Mouse (Mus musculus) kidney, embryonic 16.5 days (tissue): ENCODE results near the gene Gm2174. TPM values are rescaled to one million over a fixed set of nuclear protein-coding genes. Genes with fewer than 3 reads are reported as not detected.

Experiments
- ATAC-seq: fragments of 200-750 bp; cut with Nextera tagmentation; 2 replicates; pipeline ENCODE4 v1.8.0; 2017; ENCODE audit warnings: moderate TSS enrichment; ENCODE audit not compliant: low FRiP score, low TSS enrichment
- H3K27ac ChIP-seq: fragments of 300-500 bp; sonication (generic); 2 replicates; pipeline ENCODE4 v1.5.1; 2014; ENCODE audit warnings: low read length
- H3K27me3 ChIP-seq: fragments of 300-500 bp; sonication (generic); 2 replicates; pipeline ENCODE4 v1.6.1; 2014; ENCODE audit warnings: low read length, control low read depth, mixed read lengths; ENCODE audit not compliant: insufficient read depth
- H3K36me3 ChIP-seq: fragments of 300-500 bp; sonication (generic); 2 replicates; pipeline ENCODE4 v1.6.1; 2014; ENCODE audit warnings: low read length, control low read depth, mixed read lengths; ENCODE audit not compliant: insufficient read depth
- H3K4me1 ChIP-seq: fragments of 300-500 bp; sonication (generic); 2 replicates; pipeline ENCODE4 v1.6.1; 2014; ENCODE audit warnings: low read length, control low read depth, mixed read lengths; ENCODE audit not compliant: insufficient read depth
- H3K4me2 ChIP-seq: fragments of 300-500 bp; sonication (generic); replicated peaks from 2 replicates; pipeline ENCODE4 v1.6.1; 2014; ENCODE audit warnings: low read depth, low read length
- H3K4me3 ChIP-seq: fragments of 300-500 bp; sonication (generic); 2 replicates; pipeline ENCODE4 v1.5.1; 2014; ENCODE audit warnings: mild to moderate bottlenecking, low read length
- H3K9ac ChIP-seq: fragments of 300-500 bp; sonication (generic); replicated peaks from 2 replicates; pipeline ENCODE4 v1.6.1; 2014; ENCODE audit warnings: low read length
- H3K9me3 ChIP-seq: fragments of 300-500 bp; sonication (generic); 2 replicates; pipeline ENCODE4 v1.6.1; 2016; ENCODE audit warnings: low read length, control low read depth
- WGBS: fragments of 180-500 bp; shearing (Covaris S2); extraction: QIAGEN DNeasy Blood & Tissue Kit; methylation state at CpG from one replicate; pipeline ENCODE4 v1.1.7; 2014; 5-methylcytosine and 5-hydroxymethylcytosine counted together
- polyA plus RNA-seq: library from polyadenylated mRNA; unstranded; fragments of >200 nt; fragmentation: Nextera tagmentation; extraction: Ambion mirVana; gene quantifications from 2 replicates; pipeline ENCODE4 v1.2.1, GENCODE M21; 2015

Gene Gm2174
- polyA plus RNA-seq = 2.0 and 3.5 TPM in 2 replicates

DNA sequence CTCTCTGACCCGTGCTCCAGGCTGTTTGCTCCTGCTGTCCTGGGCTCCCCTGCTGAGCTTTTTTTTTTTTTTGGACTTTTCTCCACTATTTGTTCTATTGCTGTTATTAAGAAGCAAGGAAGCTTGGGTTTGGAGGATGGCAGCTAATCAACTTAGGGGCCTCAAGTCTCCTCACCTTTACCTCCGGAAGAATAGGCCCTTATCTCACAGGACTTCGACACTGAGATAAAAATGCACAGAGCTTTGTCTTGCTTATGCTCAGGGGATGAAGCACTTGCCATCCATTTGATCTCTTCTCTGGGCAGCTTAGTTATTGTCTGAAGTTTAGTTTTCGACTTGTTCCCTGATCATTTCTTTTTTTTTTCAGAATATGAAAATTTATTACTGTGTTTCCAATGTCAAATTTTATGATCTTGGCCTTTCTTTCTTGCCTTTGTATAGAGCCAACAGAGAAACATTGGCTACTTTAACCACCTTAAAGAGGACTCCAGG lies at the start of gene Gm2174:
TSS of gene Gm2174 (plus strand) at position 442 of the 492 bp plus-strand sequence.
- Histone ChIP-seq H3K4me3 (no peak within 1 kb of the TSS), H3K4me2 (no peak within 1 kb of the TSS), H3K9me3 (no peaks in the 10 kb centered on the region), H3K36me3 (no peaks in the 10 kb centered on the region), H3K4me1 (no peaks in the 10 kb centered on the region), H3K27me3 (no peaks in the 10 kb centered on the region), H3K27ac (no peak within 1 kb of the TSS), H3K9ac (no peak within 1 kb of the TSS)
- 77% methylated on average over 4 of the region's 4 CpGs for WGBS
- no peak for ATAC-seq

DNA sequence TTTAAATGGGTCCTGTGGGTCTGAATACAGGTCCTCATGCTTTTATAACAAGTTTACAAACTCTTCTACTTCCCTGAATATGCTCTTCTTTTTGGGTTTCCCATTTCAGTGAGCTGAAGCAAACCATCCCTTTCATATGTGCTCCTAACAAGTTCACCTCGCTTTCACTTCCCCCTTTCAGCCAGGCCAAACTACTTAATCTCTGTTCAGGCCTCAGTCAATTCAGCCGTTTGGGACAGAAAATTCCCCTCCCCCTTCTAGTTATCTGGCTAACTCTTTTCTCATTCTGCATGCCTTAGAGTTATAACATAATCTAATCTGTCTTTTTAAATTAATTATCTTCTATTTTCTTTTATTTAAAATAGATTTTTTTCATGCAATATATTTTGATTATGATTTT lies 43.1 kb upstream of the Gm2174 start:
- no peak for ATAC-seq
- WGBS = 31% methylated on average over 2 of the region's 2 CpGs
- Histone ChIP-seq H3K9me3 (no peaks in the 10 kb centered on the region), H3K4me3 (no peak overlapping the region), H3K4me1 (no peaks in the 10 kb centered on the region), H3K36me3 (no peaks in the 10 kb centered on the region), H3K9ac (no peak overlapping the region), H3K4me2 (no peak overlapping the region), H3K27me3 (no peaks in the 10 kb centered on the region), H3K27ac (no peak overlapping the region)

DNA sequence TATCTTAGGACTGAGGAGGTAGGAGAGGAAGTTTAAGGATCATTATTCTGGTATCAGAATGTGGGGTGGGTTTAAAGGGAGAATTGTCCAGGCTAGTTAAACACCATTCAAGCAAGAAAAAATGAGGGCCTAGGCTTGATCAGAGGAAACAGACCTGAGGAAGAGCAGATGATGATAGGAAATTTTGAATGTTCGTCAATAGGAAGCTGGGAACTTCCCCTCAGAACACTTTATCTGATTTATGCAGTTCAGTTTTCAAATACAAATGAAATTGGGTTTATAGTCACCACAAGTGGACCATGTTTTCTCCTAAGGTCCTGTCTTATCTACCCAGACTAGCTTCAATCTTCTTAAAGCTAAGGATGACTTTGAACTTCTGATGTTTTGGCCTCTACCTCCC lies 42.3 kb upstream of the Gm2174 start:
- H3K4me2 ChIP-seq = no peak overlapping the region
- ATAC-seq = no peak
- H3K4me3 ChIP-seq = no peak overlapping the region
- no peaks in the 10 kb centered on the region for H3K4me1 ChIP-seq
- WGBS = 63% methylated on average over 1 of the region's 1 CpGs
- H3K27ac ChIP-seq = no peak overlapping the region
- no peaks in the 10 kb centered on the region for H3K27me3 ChIP-seq
- no peak overlapping the region for H3K9ac ChIP-seq
- no peaks in the 10 kb centered on the region for H3K36me3 ChIP-seq
- no peaks in the 10 kb centered on the region for H3K9me3 ChIP-seq

DNA sequence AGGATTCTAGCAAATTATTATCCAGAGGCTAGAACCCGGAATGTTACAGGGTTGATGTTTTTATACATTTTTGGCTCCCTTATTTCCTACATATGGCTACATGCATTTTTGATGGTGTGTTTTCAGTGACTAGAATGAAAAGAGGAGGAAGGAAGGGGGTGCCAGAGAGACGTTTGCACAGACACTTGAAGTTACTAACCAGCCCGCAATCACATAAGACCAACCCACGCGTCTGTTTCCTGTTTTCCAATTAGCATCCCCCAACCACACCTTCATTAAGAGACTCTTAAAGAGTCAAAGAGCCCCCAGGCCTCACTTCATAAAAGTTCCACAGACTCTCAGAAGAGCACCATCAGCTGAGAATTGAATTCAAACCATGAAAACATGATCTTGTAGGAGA lies 41.6 kb upstream of the Gm2174 start:
- 62% methylated on average over 5 of the region's 5 CpGs for WGBS
- Histone ChIP-seq H3K9me3 (no peaks in the 10 kb centered on the region), H3K4me1 (no peaks in the 10 kb centered on the region), H3K4me2 (no peak overlapping the region), H3K27me3 (no peaks in the 10 kb centered on the region), H3K9ac (no peak overlapping the region), H3K4me3 (no peak overlapping the region), H3K36me3 (no peaks in the 10 kb centered on the region), H3K27ac (no peak overlapping the region)
- ATAC-seq = no peak

DNA sequence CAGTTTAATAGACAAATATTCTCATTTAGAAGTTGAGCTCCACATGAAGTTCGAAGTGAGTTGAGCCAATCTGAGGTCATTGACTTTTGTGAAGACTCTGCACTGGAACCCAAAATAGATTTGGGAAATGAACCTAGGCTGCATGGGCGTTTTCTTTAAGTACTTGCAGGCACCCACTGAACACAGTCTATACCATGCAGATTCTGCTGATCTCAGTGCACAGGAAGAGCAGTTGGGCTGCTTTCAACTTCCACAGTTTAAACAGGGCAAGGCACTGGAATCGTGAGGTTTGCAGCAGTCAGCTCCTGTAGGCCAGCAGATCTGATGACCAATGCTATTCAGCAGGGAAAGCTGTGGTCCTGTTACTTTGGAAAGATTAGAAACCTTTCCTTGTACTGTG lies 31.5 kb upstream of the Gm2174 start:
- Histone ChIP-seq H3K4me1 (no peaks in the 10 kb centered on the region), H3K27ac (no peak overlapping the region), H3K4me3 (no peak overlapping the region), H3K27me3 (no peaks in the 10 kb centered on the region), H3K36me3 (no peaks in the 10 kb centered on the region), H3K4me2 (no peak overlapping the region), H3K9me3 (no peaks in the 10 kb centered on the region), H3K9ac (no peak overlapping the region)
- WGBS = 68% methylated on average over 3 of the region's 3 CpGs
- no peak for ATAC-seq

DNA sequence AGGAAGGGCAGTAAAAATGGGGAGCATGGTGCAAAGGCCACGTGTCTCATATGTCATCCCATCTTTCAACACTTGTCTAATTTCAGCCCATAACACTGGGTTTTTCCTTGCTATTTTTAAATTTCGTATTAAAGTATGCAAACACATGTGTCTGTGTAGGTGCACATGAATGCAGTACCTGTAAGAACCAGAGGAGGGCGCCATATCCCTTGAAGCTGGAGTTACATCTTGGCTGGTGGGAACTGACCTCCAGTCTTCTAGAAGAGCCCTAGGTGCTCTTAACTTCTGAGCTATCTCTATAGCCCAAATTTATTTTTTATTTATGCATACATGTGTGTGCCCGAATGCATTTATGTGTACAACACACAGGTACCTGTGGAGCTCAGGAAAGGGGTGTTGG lies 30.2 kb upstream of the Gm2174 start:
- no peaks in the 10 kb centered on the region for H3K27me3 ChIP-seq
- no peak for ATAC-seq
- 61% methylated on average over 4 of the region's 4 CpGs for WGBS
- no peak overlapping the region for H3K9ac ChIP-seq
- H3K4me3 ChIP-seq = no peak overlapping the region
- no peaks in the 10 kb centered on the region for H3K4me1 ChIP-seq
- no peak overlapping the region for H3K27ac ChIP-seq
- no peak overlapping the region for H3K4me2 ChIP-seq
- H3K9me3 ChIP-seq = no peaks in the 10 kb centered on the region
- H3K36me3 ChIP-seq = no peaks in the 10 kb centered on the region

DNA sequence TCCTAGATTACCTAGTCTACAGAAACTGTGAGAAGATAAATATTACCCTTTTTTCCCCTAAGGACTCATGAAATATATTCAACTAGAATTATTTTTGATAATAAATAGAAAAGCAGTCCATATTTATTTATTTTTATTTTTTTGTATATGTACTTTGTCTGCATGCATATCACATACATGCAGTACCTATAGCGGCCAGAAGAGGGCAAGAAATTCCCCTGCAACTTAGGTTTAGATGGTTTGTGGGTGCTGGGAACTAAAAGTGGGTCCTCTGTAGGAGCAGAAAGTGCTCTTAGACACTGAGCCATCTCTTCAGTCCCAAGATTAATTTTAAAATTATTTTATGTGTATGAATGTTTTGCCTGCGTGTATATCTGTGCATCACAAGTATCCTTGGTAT lies 17.2 kb upstream of the Gm2174 start:
- Histone ChIP-seq H3K4me3 (no peak overlapping the region), H3K9ac (no peak overlapping the region), H3K27me3 (no peaks in the 10 kb centered on the region), H3K9me3 (0 out of 2 replicates have a peak, but pooled peaks cover 3% of the 10 kb centered on the region), H3K4me1 (no peaks in the 10 kb centered on the region), H3K36me3 (no peaks in the 10 kb centered on the region), H3K27ac (no peak overlapping the region), H3K4me2 (no peak overlapping the region)
- ATAC-seq = no peak
- 47% methylated on average over 2 of the region's 2 CpGs for WGBS

DNA sequence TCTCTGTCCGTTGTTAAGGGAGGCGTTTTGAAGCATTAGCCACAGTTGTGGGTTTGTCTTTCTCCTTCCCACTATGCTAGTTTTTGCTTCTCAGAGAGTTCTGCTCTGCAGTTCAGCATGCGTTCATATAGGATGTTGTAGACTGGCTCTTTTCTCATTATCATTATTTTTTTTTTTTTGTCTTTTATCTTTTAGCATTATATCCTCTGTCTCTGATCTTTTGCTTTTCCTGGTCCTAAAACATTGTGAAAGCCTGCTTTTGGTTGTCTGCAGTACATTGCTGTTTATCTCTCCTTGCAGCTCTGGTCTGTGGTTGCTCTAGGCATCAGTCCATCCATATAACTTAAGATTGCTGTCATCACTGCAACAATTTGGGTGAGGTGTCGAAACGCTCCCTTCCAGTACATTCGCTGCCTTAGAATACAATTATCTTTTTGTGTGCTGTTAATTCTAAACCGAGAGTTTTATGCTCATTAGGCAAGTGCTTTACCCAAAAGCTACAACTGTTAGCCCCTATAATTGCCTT lies 11.9 kb upstream of the Gm2174 start:
- Histone ChIP-seq H3K4me2 (no peak overlapping the region), H3K4me3 (no peak overlapping the region), H3K27ac (no peak overlapping the region), H3K4me1 (no peaks in the 10 kb centered on the region), H3K9me3 (0 out of 2 replicates have a peak, but pooled peaks cover under 1% of the 10 kb centered on the region), H3K36me3 (no peaks in the 10 kb centered on the region), H3K27me3 (no peaks in the 10 kb centered on the region), H3K9ac (no peak overlapping the region)
- no peak for ATAC-seq
- WGBS = 80% methylated on average over 7 of the region's 7 CpGs

DNA sequence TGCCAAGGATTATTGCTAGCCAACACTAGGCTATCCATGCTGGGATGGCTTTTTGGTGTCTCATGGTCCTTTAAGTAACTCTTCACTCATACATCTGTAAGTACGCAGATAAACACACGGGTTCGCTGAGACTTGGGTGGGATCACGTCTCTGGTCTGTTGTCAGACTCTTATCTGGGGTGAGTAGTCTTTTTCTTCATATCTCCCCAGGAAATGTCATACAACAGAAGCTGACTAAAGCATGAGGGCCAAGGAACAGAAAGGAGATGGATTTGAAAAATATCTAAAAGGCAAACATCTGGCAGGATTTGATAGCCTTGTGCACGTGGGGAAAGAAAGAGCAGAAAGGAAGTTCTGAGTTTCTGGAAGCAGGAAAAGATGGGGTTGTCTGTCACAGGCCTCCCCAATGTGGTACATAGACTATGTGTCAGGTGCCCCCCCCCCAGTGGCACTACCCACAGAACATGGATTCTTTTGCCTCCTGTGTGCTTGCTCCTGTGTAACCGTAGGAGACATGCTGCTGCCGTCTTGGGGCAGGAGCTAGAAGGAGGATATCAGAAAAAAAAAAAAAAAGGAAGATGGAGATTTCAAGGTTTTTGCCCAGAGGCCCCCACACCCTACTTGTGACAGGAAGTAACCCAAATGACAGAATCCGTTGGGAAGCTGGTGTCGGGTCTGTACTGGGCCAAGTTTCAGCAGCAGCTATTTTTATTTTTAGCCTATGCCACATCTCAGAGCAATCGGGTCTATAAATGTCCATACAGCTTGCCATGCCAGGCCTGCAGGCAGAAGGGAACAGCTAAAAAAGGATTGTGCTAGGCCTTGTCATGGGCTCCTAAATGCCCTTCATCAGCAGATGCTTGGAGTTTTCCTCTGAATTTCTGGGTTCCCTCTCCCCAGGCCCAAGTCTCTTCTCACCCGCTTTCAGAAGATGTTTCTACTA lies 1.0 kb upstream of the Gm2174 start:
- no peak for ATAC-seq
- H3K4me2 ChIP-seq = no peak overlapping the region
- no peak overlapping the region for H3K9ac ChIP-seq
- H3K9me3 ChIP-seq = no peaks in the 10 kb centered on the region
- no peaks in the 10 kb centered on the region for H3K4me1 ChIP-seq
- no peaks in the 10 kb centered on the region for H3K27me3 ChIP-seq
- H3K36me3 ChIP-seq = no peaks in the 10 kb centered on the region
- no peak overlapping the region for H3K27ac ChIP-seq
- no peak overlapping the region for H3K4me3 ChIP-seq
- whole genome bisulfite sequencing = 76% methylated on average over 11 of the region's 11 CpGs
